Mouse (Mus musculus): ENCODE data around the gene Dlgap1. TPM values are rescaled to one million over a fixed set of nuclear protein-coding genes. Genes with fewer than 3 reads are reported as not detected.

Gene Dlgap1
- polyA plus RNA-seq, 2 experiments: 4.6 to 4.7 TPM

GRCm38 (mm10) chr17:70068281-70068680, 99.4 kb downstream of the Dlgap1 start:
- ATAC-seq (ENCODE audit: low FRiP score, low read depth): no peak

GRCm38 (mm10) chr17:70072066-70072465, 103.2 kb downstream of the Dlgap1 start:
- no peaks in the 10 kb centered on the region for H3K36me3 ChIP-seq (ENCODE audit: control insufficient read depth, insufficient read depth, low read length)
- no peak overlapping the region for H3K4me2 ChIP-seq (replicated peaks; ENCODE audit: low read depth, low read length, severe bottlenecking)
- no peak overlapping the region for H3K9ac ChIP-seq (ENCODE audit: low read depth, low read length, severe bottlenecking)
- H3K4me1 ChIP-seq (ENCODE audit: control insufficient read depth, insufficient read depth, low read length): no peaks in the 10 kb centered on the region
- no peak for ATAC-seq (ENCODE audit: low FRiP score, low read depth)
- WGBS: 65% methylated on average over 2 of the region's 2 CpGs
- no peak overlapping the region for H3K27ac ChIP-seq (replicated peaks; ENCODE audit: low read depth, low read length)
- DNase-seq (ENCODE audit: low spot score): no peak
- H3K9me3 ChIP-seq (ENCODE audit: control insufficient read depth, low read length): no peaks in the 10 kb centered on the region
- no peaks in the 10 kb centered on the region for H3K27me3 ChIP-seq (ENCODE audit: control insufficient read depth, insufficient read depth, low read length)
- H3K4me3 ChIP-seq (replicated peaks; ENCODE audit: low read length): no peak overlapping the region
- no peak for TF ChIP-seq POLR2A (IDR thresholded peaks at IDR 0.05; ENCODE audit: borderline replicate concordance, extremely low read depth, insufficient read depth, insufficient read length)

More at GRCm38 (mm10) chr17:70068281-70068680, 99.4 kb downstream of the Dlgap1 start:
- no peak overlapping the region for H3K9ac ChIP-seq (ENCODE audit: low read depth, low read length, severe bottlenecking)
- no peak overlapping the region for H3K4me2 ChIP-seq (replicated peaks; ENCODE audit: low read depth, low read length, severe bottlenecking)
- H3K4me1 ChIP-seq (ENCODE audit: control insufficient read depth, insufficient read depth, low read length): no peaks in the 10 kb centered on the region
- TF ChIP-seq POLR2A (IDR thresholded peaks at IDR 0.05; ENCODE audit: borderline replicate concordance, extremely low read depth, insufficient read depth, insufficient read length): no peak
- no peak overlapping the region for H3K27ac ChIP-seq (replicated peaks; ENCODE audit: low read depth, low read length)
- H3K9me3 ChIP-seq (ENCODE audit: control insufficient read depth, low read length): no peaks in the 10 kb centered on the region
- no peaks in the 10 kb centered on the region for H3K27me3 ChIP-seq (ENCODE audit: control insufficient read depth, insufficient read depth, low read length)
- no peaks in the 10 kb centered on the region for H3K36me3 ChIP-seq (ENCODE audit: control insufficient read depth, insufficient read depth, low read length)
- no peak overlapping the region for H3K4me3 ChIP-seq (replicated peaks; ENCODE audit: low read length)
- 79% methylated on average over 6 of the region's 6 CpGs for WGBS
- DNase-seq (ENCODE audit: low spot score): no peak

- DNase-seq (ENCODE audit: low spot score): no peak
- TF ChIP-seq POLR2A (IDR thresholded peaks at IDR 0.05; ENCODE audit: borderline replicate concordance, extremely low read depth, insufficient read depth, insufficient read length): no peak
- WGBS: 90% methylated on average over 4 of the region's 4 CpGs
- Histone ChIP-seq H3K9ac (ENCODE audit: low read depth, low read length, severe bottlenecking) (no peak overlapping the region), H3K27me3 (ENCODE audit: control insufficient read depth, insufficient read depth, low read length) (no peaks in the 10 kb centered on the region), H3K36me3 (ENCODE audit: control insufficient read depth, insufficient read depth, low read length) (no peaks in the 10 kb centered on the region), H3K4me1 (ENCODE audit: control insufficient read depth, insufficient read depth, low read length) (no peaks in the 10 kb centered on the region), H3K9me3 (ENCODE audit: control insufficient read depth, low read length) (no peaks in the 10 kb centered on the region), H3K4me2 (replicated peaks; ENCODE audit: low read depth, low read length, severe bottlenecking) (no peak overlapping the region), H3K4me3 (replicated peaks; ENCODE audit: low read length) (no peak overlapping the region), H3K27ac (replicated peaks; ENCODE audit: low read depth, low read length) (no peak overlapping the region)
- ATAC-seq (ENCODE audit: low FRiP score, low read depth): no peak
These were observed 119.3 kb downstream of the Dlgap1 start for GRCm38 (mm10) chr17:70088220-70088619.

- no peaks in the 10 kb centered on the region for H3K27me3 ChIP-seq (ENCODE audit: control insufficient read depth, insufficient read depth, low read length)
- H3K9me3 ChIP-seq (ENCODE audit: control insufficient read depth, low read length): no peaks in the 10 kb centered on the region
- H3K4me2 ChIP-seq (replicated peaks; ENCODE audit: low read depth, low read length, severe bottlenecking): no peak overlapping the region
- WGBS: 86% methylated on average over 2 of the region's 2 CpGs
- no peak overlapping the region for H3K27ac ChIP-seq (replicated peaks; ENCODE audit: low read depth, low read length)
- DNase-seq (ENCODE audit: low spot score) (no peak), ATAC-seq (ENCODE audit: low FRiP score, low read depth) (no peak)
- no peaks in the 10 kb centered on the region for H3K36me3 ChIP-seq (ENCODE audit: control insufficient read depth, insufficient read depth, low read length)
- no peak overlapping the region for H3K4me3 ChIP-seq (replicated peaks; ENCODE audit: low read length)
- no peaks in the 10 kb centered on the region for H3K4me1 ChIP-seq (ENCODE audit: control insufficient read depth, insufficient read depth, low read length)
- TF ChIP-seq POLR2A (IDR thresholded peaks at IDR 0.05; ENCODE audit: borderline replicate concordance, extremely low read depth, insufficient read depth, insufficient read length): no peak
- H3K9ac ChIP-seq (ENCODE audit: low read depth, low read length, severe bottlenecking): no peak overlapping the region
These were observed 121.9 kb downstream of the Dlgap1 start for GRCm38 (mm10) chr17:70090737-70091136.

- no peaks in the 10 kb centered on the region for H3K27me3 ChIP-seq (ENCODE audit: control insufficient read depth, insufficient read depth, low read length)
- H3K4me3 ChIP-seq (replicated peaks; ENCODE audit: low read length): no peak overlapping the region
- H3K36me3 ChIP-seq (ENCODE audit: control insufficient read depth, insufficient read depth, low read length): no peaks in the 10 kb centered on the region
- no peak overlapping the region for H3K4me2 ChIP-seq (replicated peaks; ENCODE audit: low read depth, low read length, severe bottlenecking)
- no peaks in the 10 kb centered on the region for H3K4me1 ChIP-seq (ENCODE audit: control insufficient read depth, insufficient read depth, low read length)
- WGBS: 89% methylated on average over 2 of the region's 2 CpGs
- no peak for DNase-seq (ENCODE audit: low spot score)
- no peak for TF ChIP-seq POLR2A (IDR thresholded peaks at IDR 0.05; ENCODE audit: borderline replicate concordance, extremely low read depth, insufficient read depth, insufficient read length)
- no peak overlapping the region for H3K27ac ChIP-seq (replicated peaks; ENCODE audit: low read depth, low read length)
- no peak for ATAC-seq (ENCODE audit: low FRiP score, low read depth)
- no peak overlapping the region for H3K9ac ChIP-seq (ENCODE audit: low read depth, low read length, severe bottlenecking)
- H3K9me3 ChIP-seq (ENCODE audit: control insufficient read depth, low read length): no peaks in the 10 kb centered on the region
These were observed 160.3 kb downstream of the Dlgap1 start for GRCm38 (mm10) chr17:70129151-70129550.

GRCm38 (mm10) chr17:70169831-70170230, 201.0 kb downstream of the Dlgap1 start:
- no peak for DNase-seq (ENCODE audit: low spot score)
- no peaks in the 10 kb centered on the region for H3K9me3 ChIP-seq (ENCODE audit: control insufficient read depth, low read length)
- ATAC-seq (ENCODE audit: low FRiP score, low read depth): no peak
- H3K36me3 ChIP-seq (ENCODE audit: control insufficient read depth, insufficient read depth, low read length): no peaks in the 10 kb centered on the region
- H3K27ac ChIP-seq (replicated peaks; ENCODE audit: low read depth, low read length): no peak overlapping the region
- H3K4me3 ChIP-seq (replicated peaks; ENCODE audit: low read length): no peak overlapping the region
- 74% methylated on average over 2 of the region's 2 CpGs for WGBS
- H3K4me1 ChIP-seq (ENCODE audit: control insufficient read depth, insufficient read depth, low read length): no peaks in the 10 kb centered on the region
- no peak overlapping the region for H3K4me2 ChIP-seq (replicated peaks; ENCODE audit: low read depth, low read length, severe bottlenecking)
- H3K9ac ChIP-seq (ENCODE audit: low read depth, low read length, severe bottlenecking): no peak overlapping the region
- TF ChIP-seq POLR2A (IDR thresholded peaks at IDR 0.05; ENCODE audit: borderline replicate concordance, extremely low read depth, insufficient read depth, insufficient read length): no peak
- no peaks in the 10 kb centered on the region for H3K27me3 ChIP-seq (ENCODE audit: control insufficient read depth, insufficient read depth, low read length)
